Mouse (Mus musculus): ENCODE measurements around the gene Cdc42ep5.

DNA sequence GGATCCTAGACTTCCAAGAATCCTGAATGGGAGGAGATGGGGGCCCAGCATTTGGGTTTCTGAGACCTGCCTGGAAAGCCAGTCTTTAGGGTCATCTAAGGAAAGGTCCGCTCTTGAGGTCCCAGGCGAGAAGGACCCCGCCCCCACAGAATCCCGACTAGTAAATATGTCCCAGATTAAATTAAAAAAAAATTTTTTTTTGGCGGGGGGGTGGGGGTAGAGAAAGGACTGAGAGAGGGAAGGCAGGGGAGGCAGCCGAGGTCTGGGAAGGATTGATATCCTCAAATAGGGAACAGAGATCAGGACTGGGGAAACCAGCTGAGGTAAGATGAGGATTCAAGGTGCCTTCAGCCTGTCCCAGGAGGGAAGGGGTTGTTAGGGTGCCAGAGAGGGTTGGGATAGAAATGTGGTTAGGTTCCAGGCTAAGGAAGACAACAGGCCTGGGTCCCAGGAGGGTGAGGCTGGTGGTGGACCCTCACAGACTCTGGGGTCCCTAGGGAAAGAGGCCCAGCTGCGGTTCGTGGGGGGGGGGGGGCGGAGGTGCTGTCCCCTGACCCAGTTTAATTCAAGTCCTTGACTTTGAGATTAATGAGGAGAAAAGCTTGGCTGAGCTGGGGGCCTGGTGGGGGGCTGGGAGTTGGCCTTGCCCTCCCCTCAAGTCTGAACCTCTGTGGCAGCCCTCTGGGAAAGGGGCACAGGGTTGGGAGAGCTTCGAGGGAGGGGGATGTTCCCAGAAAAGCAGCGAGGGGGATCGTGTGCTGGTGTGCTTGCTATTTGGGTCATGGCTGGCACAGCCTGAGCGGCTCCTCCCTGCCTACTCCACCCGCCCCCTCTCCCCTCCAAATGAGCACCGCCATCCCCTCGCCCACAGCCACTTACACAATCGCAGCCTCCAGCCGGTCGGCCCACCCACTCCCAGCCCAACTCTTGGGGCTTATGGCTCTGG lies 44.4 kb downstream of the Cdc42ep5 start:
- no peak for TF ChIP-seq POLR2A (IDR thresholded peaks at IDR 0.05; ENCODE audit: low read depth, low read length)
- no peak for TF ChIP-seq CTCF (conservative IDR thresholded peaks at IDR 0.05; ENCODE audit: insufficient read depth, insufficient read length, low read depth, low read length)

Data from kidney, adult 2 months (tissue).